Mouse (Mus musculus) lung, adult 2 months (tissue): ENCODE data around the gene Galnt9.

Experiments used
- CTCF ChIP-seq: fragments of 200-500 bp; IDR thresholded peaks from 2 replicates; pipeline ENCODE4 v1.5.1; 2011; ENCODE audit warnings: mild to moderate bottlenecking, low read length, control low read depth; ENCODE audit not compliant: insufficient read depth
- POLR2A ChIP-seq: fragments of 200-500 bp; IDR thresholded peaks from 2 replicates; pipeline ENCODE4 v1.6.1; 2011; ENCODE audit warnings: low read depth, mild to moderate bottlenecking, control low read depth, low read length, borderline replicate concordance; ENCODE audit errors: extremely low read depth

DNA sequence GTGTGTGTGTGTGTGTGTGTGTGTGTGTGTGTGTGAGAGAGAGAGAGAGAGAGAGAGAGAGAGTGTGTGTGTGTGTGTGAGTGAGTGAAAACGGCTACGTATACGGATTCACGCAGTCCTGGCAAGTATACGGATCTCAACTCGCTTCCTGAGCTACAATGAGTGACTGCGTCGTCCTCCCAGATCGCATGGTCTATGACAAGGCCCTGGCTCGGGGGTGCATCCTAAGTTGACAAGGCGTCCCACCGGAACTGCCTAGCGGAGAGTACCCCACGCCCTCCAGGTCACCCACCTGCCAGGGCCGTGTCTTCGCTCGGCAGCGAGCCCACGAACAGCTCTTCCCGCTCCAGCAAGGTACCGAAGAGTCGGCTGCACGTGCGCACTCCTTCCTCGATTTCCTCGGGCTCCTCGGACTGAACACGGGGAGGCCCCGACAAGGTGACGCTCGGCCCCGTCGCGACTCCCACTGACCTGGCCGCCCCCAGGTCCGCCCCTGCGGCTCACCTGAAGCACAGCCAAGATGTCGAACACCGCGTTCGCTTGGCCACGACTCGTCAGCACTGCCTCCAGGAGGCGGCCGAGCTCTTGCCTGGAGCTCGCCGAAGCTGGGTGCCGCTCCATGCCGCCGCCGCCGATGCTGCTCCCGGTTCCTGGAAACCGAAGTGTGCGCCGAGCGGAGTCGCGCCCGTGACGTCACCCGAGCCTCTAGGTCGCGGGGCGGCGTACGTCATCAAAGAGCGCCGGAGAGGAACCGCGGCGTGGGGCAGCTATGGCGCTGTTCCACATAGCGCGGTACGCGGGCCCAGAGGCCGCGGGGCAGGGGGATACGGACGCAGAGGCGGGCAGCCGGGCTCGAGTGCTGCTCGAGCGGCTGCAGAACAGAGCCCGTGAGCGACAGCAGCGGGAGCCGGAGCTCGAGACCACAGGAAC lies 108.8 kb downstream of the Galnt9 start, which contains the start of the genes Noc4l and Ddx51:
- peak; percentile 62; the same call in 1 of the 2 replicates for TF ChIP-seq POLR2A
- TF ChIP-seq CTCF, result no peak
